Mouse (Mus musculus) lung, adult 2 months (tissue): ENCODE results near the gene B3gat3.
A peak's percentile ranks its signal among the peaks of the same experiment; 100 is the strongest.

Source experiments
- CTCF ChIP-seq: fragments of 200-500 bp; IDR thresholded peaks from 2 replicates; pipeline ENCODE4 v1.5.1; 2011; ENCODE audit warnings: mild to moderate bottlenecking, low read length, control low read depth; ENCODE audit not compliant: insufficient read depth
- POLR2A ChIP-seq: fragments of 200-500 bp; IDR thresholded peaks from 2 replicates; pipeline ENCODE4 v1.6.1; 2011; ENCODE audit warnings: low read depth, mild to moderate bottlenecking, control low read depth, low read length, borderline replicate concordance; ENCODE audit errors: extremely low read depth

DNA sequence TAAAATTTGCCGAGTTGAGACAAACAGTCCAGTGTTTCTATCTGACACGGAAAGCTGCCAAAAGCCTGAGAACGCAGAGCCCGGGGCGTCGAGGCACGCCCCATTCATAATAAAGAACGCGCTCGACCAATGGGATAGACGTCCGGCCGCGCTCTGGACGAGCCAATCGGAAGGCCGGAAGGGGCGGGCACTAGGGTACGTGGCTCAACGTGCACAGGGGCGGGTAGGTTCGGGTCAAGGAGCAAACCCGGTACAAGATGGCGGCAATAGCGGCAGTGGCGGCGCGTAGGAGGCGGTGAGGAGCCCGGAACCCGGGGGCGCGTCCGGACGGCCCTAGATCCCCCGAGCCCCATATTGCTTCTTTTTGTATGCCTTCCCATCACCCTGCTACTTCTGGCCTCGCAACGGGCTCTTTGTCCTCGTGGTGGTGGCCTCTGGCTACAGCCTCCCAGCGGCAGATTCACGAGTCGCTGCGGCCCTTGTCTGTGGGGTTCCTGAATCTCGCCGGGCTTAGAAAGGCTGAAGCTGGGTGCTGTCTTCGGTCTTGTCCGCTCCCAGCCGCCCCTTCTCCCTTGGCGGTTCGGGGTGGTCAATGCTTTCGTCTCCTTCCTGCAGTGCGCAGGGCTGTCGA is 22.2 kb upstream of the B3gat3 start, which contains the start of gene Ganab:
- peak; percentile 87; the same call in 1 of the 2 replicates for TF ChIP-seq POLR2A
- TF ChIP-seq CTCF, result no peak
